Mouse (Mus musculus) embryonic facial prominence, embryonic 11.5 days (tissue): ENCODE data around the gene Sh3bp5. TPM values are rescaled to one million over a fixed set of nuclear protein-coding genes. Genes with fewer than 3 reads are reported as not detected.

ENCODE experiments used
- polyA plus RNA-seq: library from polyadenylated mRNA; unstranded; fragments of >200 nt; fragmentation: Nextera tagmentation; extraction: Ambion mirVana; gene quantifications from 2 replicates; pipeline ENCODE4 v1.2.1, GENCODE M21; 2014

Gene Sh3bp5
- polyA plus RNA-seq, 1 experiment from 2014 or later, result 16.0 TPM

Other genes with a start within 250 kb of the Sh3bp5 start
- gene Tnnc1, start 227.8 kb downstream of the Sh3bp5 start, polyA plus RNA-seq, result 10.0 and 25.3 TPM in 2 replicates
- 270 and 277 TPM in 2 replicates for gene Nisch, start 219.1 kb downstream of the Sh3bp5 start, polyA plus RNA-seq
- gene Sema3g, start 218.2 kb downstream of the Sh3bp5 start, polyA plus RNA-seq, result 0.21 and 0.24 TPM in 2 replicates
- gene Phf7, start 184.8 kb downstream of the Sh3bp5 start, polyA plus RNA-seq, result 12.5 and 14.2 TPM in 2 replicates
- gene Bap1, start 184.6 kb downstream of the Sh3bp5 start, polyA plus RNA-seq, result 82.9 and 85.1 TPM in 2 replicates
- 7.3 and 7.4 TPM in 2 replicates for gene Dnah1, start 112.2 kb downstream of the Sh3bp5 start, polyA plus RNA-seq
- 36.8 and 38.5 TPM in 2 replicates for gene Capn7, start 99.4 kb downstream of the Sh3bp5 start, polyA plus RNA-seq
- 23.0 and 26.7 TPM in 2 replicates for gene Eaf1, start 58.3 kb upstream of the Sh3bp5 start, polyA plus RNA-seq
- gene Mettl6, start 59.0 kb upstream of the Sh3bp5 start, polyA plus RNA-seq, result 100 and 108 TPM in 2 replicates
- gene Colq, start 155.3 kb upstream of the Sh3bp5 start, polyA plus RNA-seq, result 0.35 and 0.86 TPM in 2 replicates
- 1.6 and 2.0 TPM in 2 replicates for gene Gm49387, start 204.8 kb upstream of the Sh3bp5 start, polyA plus RNA-seq
- 18.2 and 21.8 TPM in 2 replicates for gene Btd, start 204.9 kb upstream of the Sh3bp5 start, polyA plus RNA-seq
- 10.7 and 12.3 TPM in 2 replicates for gene Hacl1, start 205.2 kb upstream of the Sh3bp5 start, polyA plus RNA-seq